Mouse (Mus musculus) embryonic facial prominence, embryonic 14.5 days (tissue): Measurements from ENCODE around the gene Gm10721. TPM values are rescaled to one million over a fixed set of nuclear protein-coding genes. Genes with fewer than 3 reads are reported as not detected.
"Not testable (repeated sequence)": the region's sequence is repeated elsewhere in the genome, so short reads cannot be mapped to it uniquely, and the experiment has no call there.

ENCODE experiments used
- ATAC-seq: fragments of 200-750 bp; cut with Nextera tagmentation; 2 replicates; pipeline ENCODE4 v1.8.0; 2017; ENCODE audit warnings: low read depth, moderate number of reproducible peaks, moderate TSS enrichment
- DNase-seq: peaks from one replicate; pipeline ENCODE4 v3.0.0-alpha.2; 2015; ENCODE audit warnings: low spot score
- H3K27ac ChIP-seq: fragments of 300-500 bp; sonication (generic); replicated peaks from 2 replicates; pipeline ENCODE4 v1.5.1; 2014; ENCODE audit warnings: low read depth, mild to moderate bottlenecking, low read length, moderate library complexity
- H3K27me3 ChIP-seq: fragments of 300-500 bp; sonication (generic); replicated peaks from 2 replicates; pipeline ENCODE4 v1.6.1; 2014; ENCODE audit warnings: low read length; ENCODE audit not compliant: control insufficient read depth, insufficient read depth
- H3K36me3 ChIP-seq: fragments of 300-500 bp; sonication (generic); 2 replicates; pipeline ENCODE4 v1.6.1; 2014; ENCODE audit warnings: low read length, mixed read lengths; ENCODE audit not compliant: control insufficient read depth, insufficient read depth
- H3K4me1 ChIP-seq: fragments of 300-500 bp; sonication (generic); 2 replicates; pipeline ENCODE4 v1.6.1; 2014; ENCODE audit warnings: antibody characterized with exemption, low read length; ENCODE audit not compliant: control insufficient read depth, insufficient read depth
- H3K4me2 ChIP-seq: fragments of 300-500 bp; sonication (generic); 2 replicates; pipeline ENCODE4 v1.6.1; 2014; ENCODE audit warnings: low read depth, mild to moderate bottlenecking, low read length, moderate library complexity, mixed read lengths
- H3K4me3 ChIP-seq: fragments of 300-500 bp; sonication (generic); 2 replicates; pipeline ENCODE4 v1.5.1; 2014; ENCODE audit warnings: low read depth, mild to moderate bottlenecking, low read length
- H3K9ac ChIP-seq: fragments of 300-500 bp; sonication (generic); 2 replicates; pipeline ENCODE4 v1.6.1; 2014; ENCODE audit warnings: low read depth, mild to moderate bottlenecking, low read length, moderate library complexity, mixed read lengths
- H3K9me3 ChIP-seq: fragments of 300-500 bp; sonication (generic); 2 replicates; pipeline ENCODE4 v1.6.1; 2016; ENCODE audit warnings: low read length; ENCODE audit not compliant: control insufficient read depth
- WGBS: fragments of 180-500 bp; shearing (Covaris S2); extraction: QIAGEN DNeasy Blood & Tissue Kit; methylation state at CpG from one replicate; pipeline ENCODE4 v1.1.7; 2014; 5-methylcytosine and 5-hydroxymethylcytosine counted together
- polyA plus RNA-seq: library from polyadenylated mRNA; unstranded; fragments of >200 nt; fragmentation: Nextera tagmentation; extraction: Ambion mirVana; gene quantifications from 2 replicates; pipeline ENCODE4 v1.2.1, GENCODE M21; 2014

Gene Gm10721
- polyA plus RNA-seq, 1 experiment from 2014 or later: not detected

- H3K4me3 ChIP-seq, H3K27ac ChIP-seq, H3K9ac ChIP-seq, H3K27me3 ChIP-seq, H3K9me3 ChIP-seq, DNase-seq, H3K4me2 ChIP-seq, H3K4me1 ChIP-seq, H3K36me3 ChIP-seq: not testable (repeated sequence)
- no CpG with 5 or more reads among the region's 5 CpGs for WGBS
- peak; percentile 50; the same call in 1 of the 2 replicates for ATAC-seq
Observed at GRCm38 (mm10) chr9:3009331-3009730, 3.6 kb upstream of the Gm10721 start.

- H3K4me1 ChIP-seq, H3K9ac ChIP-seq, H3K27ac ChIP-seq, H3K27me3 ChIP-seq, H3K36me3 ChIP-seq, H3K9me3 ChIP-seq, H3K4me2 ChIP-seq, DNase-seq, ATAC-seq, H3K4me3 ChIP-seq: not testable (repeated sequence)
- 92% methylated on average over 2 of the region's 7 CpGs for WGBS
Observed at GRCm38 (mm10) chr9:3012054-3012621, 802 bp upstream of the Gm10721 start.

- not testable (repeated sequence) for DNase-seq, H3K4me1 ChIP-seq, H3K9me3 ChIP-seq, ATAC-seq, H3K4me2 ChIP-seq, H3K27ac ChIP-seq, H3K27me3 ChIP-seq, H3K36me3 ChIP-seq, H3K9ac ChIP-seq, H3K4me3 ChIP-seq
- WGBS: 56% methylated on average over 4 of the region's 9 CpGs
Observed at GRCm38 (mm10) chr9:3015354-3015753, 2.4 kb downstream of the Gm10721 start, which contains the start of gene Gm10720. Gene Gm10720 (plus strand): TSS chr9:3015654.

- H3K4me2 ChIP-seq, H3K4me1 ChIP-seq, ATAC-seq, H3K4me3 ChIP-seq, DNase-seq, H3K9me3 ChIP-seq, H3K27me3 ChIP-seq, H3K9ac ChIP-seq, H3K36me3 ChIP-seq, H3K27ac ChIP-seq: not testable (repeated sequence)
- WGBS: 69% methylated on average over 4 of the region's 6 CpGs
Observed at GRCm38 (mm10) chr9:3015896-3016295, 3.0 kb downstream of the Gm10721 start.

GRCm38 (mm10) chr9:3017108-3017507, 4.2 kb downstream of the Gm10721 start, which contains the start of gene Gm10719:
Gene Gm10719 (plus strand): TSS chr9:3017408.
- H3K4me3 ChIP-seq, H3K4me2 ChIP-seq, H3K4me1 ChIP-seq, H3K27me3 ChIP-seq, H3K9me3 ChIP-seq, H3K9ac ChIP-seq, H3K36me3 ChIP-seq, DNase-seq, ATAC-seq, H3K27ac ChIP-seq: not testable (repeated sequence)
- 75% methylated on average over 1 of the region's 9 CpGs for WGBS

GRCm38 (mm10) chr9:3018944-3019343, 6.0 kb downstream of the Gm10721 start:
- not testable (repeated sequence) for H3K27me3 ChIP-seq, H3K4me2 ChIP-seq, ATAC-seq, H3K4me1 ChIP-seq, H3K9me3 ChIP-seq, H3K27ac ChIP-seq, H3K4me3 ChIP-seq, DNase-seq, H3K36me3 ChIP-seq, H3K9ac ChIP-seq
- 65% methylated on average over 9 of the region's 9 CpGs for WGBS

- WGBS: 76% methylated on average over 11 of the region's 19 CpGs
- H3K9ac ChIP-seq, ATAC-seq, H3K4me2 ChIP-seq, H3K27ac ChIP-seq, H3K27me3 ChIP-seq, H3K4me3 ChIP-seq, DNase-seq, H3K4me1 ChIP-seq, H3K36me3 ChIP-seq, H3K9me3 ChIP-seq: not testable (repeated sequence)
Observed at GRCm38 (mm10) chr9:3019835-3020727, 7.1 kb downstream of the Gm10721 start.

- H3K9ac ChIP-seq, H3K36me3 ChIP-seq, H3K9me3 ChIP-seq, ATAC-seq, H3K27ac ChIP-seq, H3K4me2 ChIP-seq, H3K4me3 ChIP-seq, H3K4me1 ChIP-seq, H3K27me3 ChIP-seq: not testable (repeated sequence)
- 69% methylated on average over 9 of the region's 13 CpGs for WGBS
- peak; percentile 11 for DNase-seq
Observed at GRCm38 (mm10) chr9:3022316-3023008, 9.5 kb downstream of the Gm10721 start.
